Mouse (Mus musculus): ENCODE data around the gene Kirrel3.

DNA sequence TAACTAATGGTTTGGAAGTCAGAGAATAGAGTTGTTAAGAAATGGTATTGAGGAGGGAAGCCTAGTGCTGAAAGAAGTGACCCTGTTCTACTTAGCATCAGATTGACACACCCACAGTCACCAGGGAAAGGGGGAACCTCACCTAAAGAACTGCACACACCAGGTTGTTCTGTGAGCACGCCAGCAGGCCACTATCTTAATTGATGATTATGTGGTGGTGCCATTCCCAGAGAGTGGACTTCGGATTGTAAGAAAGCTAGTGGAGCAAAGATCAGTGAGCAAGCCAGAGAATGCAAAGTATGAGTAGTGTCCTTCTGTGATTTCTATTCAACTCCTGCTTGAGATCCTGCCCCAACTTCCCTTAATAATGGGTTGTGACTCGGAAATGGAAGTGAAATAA lies 19.6 kb upstream of the Kirrel3 start:
- TF ChIP-seq CTCF (IDR thresholded peaks at IDR 0.05), result no peak
- no peak for TF ChIP-seq EP300 (IDR thresholded peaks at IDR 0.05)

Data from lung, postnatal 0 days (tissue).